Mouse (Mus musculus) lung, postnatal 4 days (tissue): Measurements from ENCODE around the gene Zfp536.
A peak's percentile ranks its signal among the peaks of the same experiment; 100 is the strongest.

Experiments used
- DNase-seq, 2 experiments: peaks; one replicate each; pipeline ENCODE4 v3.0.0; 2021

Zfp536 gene

GRCm38 (mm10) chr7:37773312-37773702 is at the start of gene Zfp536:
Gene Zfp536, minus strand, starts transcription at chr7:37773641.
- no peak for DNase-seq

GRCm38 (mm10) chr7:37820670-37821301 is 47.3 kb upstream of the Zfp536 start:
- DNase-seq = no peak

GRCm38 (mm10) chr7:37818631-37819340 is 45.3 kb upstream of the Zfp536 start:
- DNase-seq = no peak

GRCm38 (mm10) chr7:37816901-37817300 is 43.5 kb upstream of the Zfp536 start:
- DNase-seq = no peak

GRCm38 (mm10) chr7:37814844-37815406 is 41.5 kb upstream of the Zfp536 start:
- DNase-seq = no peak

- DNase-seq = no peak
Measured at GRCm38 (mm10) chr7:37813676-37814075, 40.2 kb upstream of the Zfp536 start.

GRCm38 (mm10) chr7:37809908-37810307 is 36.5 kb upstream of the Zfp536 start:
- DNase-seq = no peak

GRCm38 (mm10) chr7:37809001-37809400 is 35.6 kb upstream of the Zfp536 start:
- no peak for DNase-seq

- no peak for DNase-seq
Measured at GRCm38 (mm10) chr7:37801160-37801559, 27.7 kb upstream of the Zfp536 start.

- no peak for DNase-seq
Measured at GRCm38 (mm10) chr7:37788721-37789120, 15.3 kb upstream of the Zfp536 start.

GRCm38 (mm10) chr7:37775502-37775901 is 2.1 kb upstream of the Zfp536 start:
- peak; percentile 57 to 64 for DNase-seq

- DNase-seq = no peak
Measured at GRCm38 (mm10) chr7:37774463-37774970, 1.1 kb upstream of the Zfp536 start.

- DNase-seq = no peak
Measured at GRCm38 (mm10) chr7:37773906-37774305, 465 bp upstream of the Zfp536 start.

GRCm38 (mm10) chr7:37772376-37773311 is 797 bp downstream of the Zfp536 start:
- no peak for DNase-seq

- peak; percentile 33 to 53 for DNase-seq
Measured at GRCm38 (mm10) chr7:37771491-37772375, 1.7 kb downstream of the Zfp536 start.

GRCm38 (mm10) chr7:37770400-37771050 is 2.9 kb downstream of the Zfp536 start:
- peak; percentile 82 to 85 for DNase-seq

GRCm38 (mm10) chr7:37769526-37770399 is 3.7 kb downstream of the Zfp536 start:
- DNase-seq = peak; percentile 34 to 64

- DNase-seq = no peak
Measured at GRCm38 (mm10) chr7:37769004-37769403, 4.4 kb downstream of the Zfp536 start.

- DNase-seq = no peak
Measured at GRCm38 (mm10) chr7:37768310-37768940, 5.0 kb downstream of the Zfp536 start.

- DNase-seq = no peak
Measured at GRCm38 (mm10) chr7:37758886-37759285, 14.6 kb downstream of the Zfp536 start.
